Mouse (Mus musculus): ENCODE measurements around the gene Fez2.

DNA sequence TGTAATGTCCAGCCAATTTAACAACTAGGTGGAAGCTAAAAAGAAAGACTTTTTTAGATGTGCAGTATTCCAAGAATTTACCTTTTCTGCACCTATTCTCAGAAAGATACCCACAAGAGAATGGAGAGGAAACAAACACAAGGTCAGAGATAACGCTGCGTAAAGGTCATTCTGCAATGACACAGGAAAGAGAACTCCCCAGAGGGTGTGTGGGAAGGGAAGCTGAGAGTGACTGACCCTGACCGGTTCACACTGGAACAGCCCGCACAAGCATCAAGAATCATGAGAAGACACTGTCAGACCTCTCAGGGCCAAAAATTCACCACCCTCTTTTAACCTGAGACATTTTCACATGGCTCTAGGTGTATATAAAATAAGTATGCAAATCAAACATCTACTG is 10.4 kb downstream of the Fez2 start:
- TF ChIP-seq CTCF (IDR thresholded peaks at IDR 0.05; ENCODE audit: low read depth, low read length) (no peak), POLR2A (IDR thresholded peaks at IDR 0.05; ENCODE audit: extremely low read depth, insufficient read depth, low read length) (no peak)

All from liver, adult 2 months (tissue).